Mouse (Mus musculus) neural tube, embryonic 13.5 days (tissue): ENCODE measurements around the gene Ache. TPM values are rescaled to one million over a fixed set of nuclear protein-coding genes. Genes with fewer than 3 reads are reported as not detected.

Source experiments
- ATAC-seq: fragments of 200-750 bp; cut with Nextera tagmentation; 2 replicates; pipeline ENCODE4 v1.8.0; 2017; ENCODE audit warnings: low read depth, mild to moderate bottlenecking, moderate TSS enrichment, moderate library complexity
- H3K27ac ChIP-seq: fragments of 300-500 bp; sonication (generic); replicated peaks from 2 replicates; pipeline ENCODE4 v1.5.1; 2015; ENCODE audit warnings: moderate library complexity, mild to moderate bottlenecking, inconsistent platforms
- H3K27me3 ChIP-seq: fragments of 300-500 bp; sonication (generic); 2 replicates; pipeline ENCODE4 v1.6.1; 2015; ENCODE audit warnings: mild to moderate bottlenecking, inconsistent platforms
- H3K36me3 ChIP-seq: fragments of 300-500 bp; sonication (generic); 2 replicates; pipeline ENCODE4 v1.6.1; 2015; ENCODE audit warnings: mild to moderate bottlenecking, inconsistent platforms
- H3K4me1 ChIP-seq: fragments of 300-500 bp; sonication (generic); replicated peaks from 2 replicates; pipeline ENCODE4 v1.6.1; 2015; ENCODE audit warnings: inconsistent platforms
- H3K4me2 ChIP-seq: fragments of 300-500 bp; sonication (generic); 2 replicates; pipeline ENCODE4 v1.6.1; 2015; ENCODE audit warnings: inconsistent platforms, mild to moderate bottlenecking, moderate library complexity
- H3K4me3 ChIP-seq: fragments of 300-500 bp; sonication (generic); 2 replicates; pipeline ENCODE4 v1.5.1; 2015; ENCODE audit warnings: mild to moderate bottlenecking, inconsistent platforms
- H3K9ac ChIP-seq: fragments of 300-500 bp; sonication (generic); 2 replicates; pipeline ENCODE4 v1.6.1; 2015; ENCODE audit warnings: moderate library complexity, mild to moderate bottlenecking, inconsistent platforms
- H3K9me3 ChIP-seq: fragments of 300-500 bp; sonication (generic); 2 replicates; pipeline ENCODE4 v1.6.1; 2016; ENCODE audit warnings: inconsistent platforms
- WGBS: fragments of 180-500 bp; shearing (Covaris S2); methylation state at CpG from one replicate; pipeline ENCODE4 v1.1.7; 2015; 5-methylcytosine and 5-hydroxymethylcytosine counted together
- polyA plus RNA-seq: library from polyadenylated mRNA; unstranded; fragments of >200 nt; fragmentation: Nextera tagmentation; extraction: Ambion mirVana; gene quantifications from 2 replicates; pipeline ENCODE4 v1.2.1, GENCODE M21; 2015

The Ache gene
- polyA plus RNA-seq, 1 experiment from 2014 or later: 40.6 TPM

DNA sequence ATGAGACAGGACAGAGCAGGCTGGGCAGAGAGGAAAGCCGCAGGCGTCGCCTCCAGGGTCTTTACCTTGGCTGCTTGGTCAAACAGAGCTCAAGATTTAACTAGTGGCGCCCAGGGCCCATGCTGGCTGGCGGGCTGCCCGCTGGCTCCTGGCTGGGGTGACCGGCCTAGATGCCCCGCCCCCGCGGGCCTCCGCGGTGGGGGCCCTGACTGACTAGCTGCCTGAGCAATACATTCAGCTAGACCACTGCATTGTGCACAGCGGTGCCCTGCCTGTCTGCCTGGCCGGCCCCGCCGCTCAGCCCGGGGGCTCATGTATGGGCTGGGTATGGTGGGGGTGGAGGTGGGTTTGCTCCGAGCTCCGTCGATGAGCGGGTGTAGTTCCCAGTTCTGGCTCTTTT, 13.9 kb downstream of the Ache start:
- no peak for ATAC-seq
- no peak overlapping the region for H3K27ac ChIP-seq
- no peak overlapping the region for H3K4me3 ChIP-seq
- H3K9me3 ChIP-seq: no peaks in the 10 kb centered on the region
- WGBS: 78% methylated on average over 21 of the region's 21 CpGs
- no peaks in the 10 kb centered on the region for H3K27me3 ChIP-seq
- H3K4me2 ChIP-seq: no peak overlapping the region
- H3K9ac ChIP-seq: peak overlapping the region; percentile 8; the same call in 1 of the 2 replicates
- H3K36me3 ChIP-seq: peaks cover 81% of the 10 kb centered on the region
- peaks cover 41% of the 10 kb centered on the region for H3K4me1 ChIP-seq

DNA sequence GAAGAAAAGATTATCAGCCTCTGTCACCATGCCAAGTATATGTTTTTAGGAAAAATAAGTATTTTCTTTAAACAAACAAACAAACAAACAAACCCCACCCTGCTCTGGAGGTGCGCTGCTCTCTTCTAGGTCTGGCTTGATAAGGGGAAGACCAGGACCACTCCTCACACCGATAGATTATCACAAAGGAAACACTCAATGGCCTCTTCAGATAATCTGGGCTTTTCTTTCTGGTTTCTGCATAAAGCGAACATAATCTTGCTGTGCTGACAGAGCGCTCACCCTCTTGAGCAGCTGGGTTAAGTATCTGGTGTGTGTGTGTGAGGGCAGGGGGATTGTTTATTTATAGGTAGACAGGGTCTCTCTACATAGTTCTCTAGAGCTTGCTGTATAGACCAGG, 16.3 kb downstream of the Ache start:
- Histone ChIP-seq H3K4me3 (no peak overlapping the region), H3K27ac (no peak overlapping the region), H3K4me1 (peaks cover 53% of the 10 kb centered on the region), H3K4me2 (no peak overlapping the region), H3K36me3 (peaks cover 61% of the 10 kb centered on the region), H3K9me3 (no peaks in the 10 kb centered on the region), H3K9ac (peak overlapping the region; percentile 97; the same call in 1 of the 2 replicates), H3K27me3 (no peaks in the 10 kb centered on the region)
- ATAC-seq: no peak
- WGBS: 94% methylated on average over 4 of the region's 4 CpGs

DNA sequence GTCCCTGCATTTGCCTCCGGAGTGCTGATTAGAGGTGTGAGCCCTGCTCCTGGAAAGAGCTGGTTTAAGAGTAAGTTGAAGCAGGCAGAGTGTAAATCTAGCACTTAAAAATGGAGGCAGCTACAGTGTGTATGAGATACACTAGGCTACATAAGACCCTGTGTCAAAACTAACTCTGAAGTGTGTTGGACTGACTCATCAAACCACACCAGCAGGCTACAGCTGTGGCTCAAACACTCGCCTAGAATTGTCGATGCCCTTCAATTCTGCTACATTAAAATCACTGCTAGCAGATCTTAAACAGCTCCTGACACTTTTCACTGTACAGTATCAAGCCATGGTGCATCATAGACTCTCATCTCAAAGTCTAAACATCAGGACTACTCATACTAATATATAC, 16.8 kb downstream of the Ache start:
- Histone ChIP-seq H3K27ac (no peak overlapping the region), H3K9ac (peak overlapping the region; percentile 97; the same call in 1 of the 2 replicates), H3K4me1 (peaks cover 53% of the 10 kb centered on the region), H3K36me3 (peaks cover 61% of the 10 kb centered on the region), H3K9me3 (no peaks in the 10 kb centered on the region), H3K27me3 (no peaks in the 10 kb centered on the region), H3K4me2 (peak overlapping the region; percentile 85), H3K4me3 (no peak overlapping the region)
- WGBS: 73% methylated on average over 3 of the region's 3 CpGs
- no peak for ATAC-seq

- Histone ChIP-seq H3K36me3 (peaks cover 61% of the 10 kb centered on the region), H3K4me1 (peaks cover 53% of the 10 kb centered on the region), H3K27me3 (no peaks in the 10 kb centered on the region), H3K4me3 (peak overlapping the region; percentile 95), H3K27ac (no peak overlapping the region), H3K4me2 (peak overlapping the region; percentile 85), H3K9ac (peak overlapping the region; percentile 97), H3K9me3 (no peaks in the 10 kb centered on the region)
- 15% methylated on average over 4 of the region's 4 CpGs for WGBS
- no peak for ATAC-seq
Observed at GRCm38 (mm10) chr5:137304816-137305215, 17.5 kb downstream of the Ache start.

DNA sequence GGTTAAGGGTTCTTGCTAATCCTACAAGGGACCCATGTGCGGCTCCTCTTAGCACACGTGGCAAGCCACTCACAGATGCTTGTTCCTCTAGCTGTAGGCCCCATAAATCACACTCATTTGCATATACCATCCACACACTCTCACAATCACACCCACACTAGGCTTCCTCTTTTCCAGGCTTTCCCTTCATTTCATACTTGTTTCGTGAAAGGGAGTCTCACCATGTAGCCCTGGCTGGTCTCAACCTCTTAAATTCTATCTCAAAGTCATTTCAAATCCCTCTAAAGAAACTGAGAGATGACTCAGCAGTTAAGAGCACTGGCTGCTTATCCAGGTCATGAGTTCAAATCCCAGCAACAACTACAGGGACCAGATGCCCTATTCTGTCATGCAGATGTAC, 18.5 kb downstream of the Ache start:
- Histone ChIP-seq H3K9ac (peak overlapping the region; percentile 97), H3K4me3 (peak overlapping the region; percentile 95), H3K4me1 (peaks cover 53% of the 10 kb centered on the region), H3K4me2 (peak overlapping the region; percentile 85), H3K36me3 (peaks cover 61% of the 10 kb centered on the region), H3K9me3 (no peaks in the 10 kb centered on the region), H3K27ac (no peak overlapping the region), H3K27me3 (no peaks in the 10 kb centered on the region)
- WGBS: 24% methylated on average over 3 of the region's 3 CpGs
- no peak for ATAC-seq

DNA sequence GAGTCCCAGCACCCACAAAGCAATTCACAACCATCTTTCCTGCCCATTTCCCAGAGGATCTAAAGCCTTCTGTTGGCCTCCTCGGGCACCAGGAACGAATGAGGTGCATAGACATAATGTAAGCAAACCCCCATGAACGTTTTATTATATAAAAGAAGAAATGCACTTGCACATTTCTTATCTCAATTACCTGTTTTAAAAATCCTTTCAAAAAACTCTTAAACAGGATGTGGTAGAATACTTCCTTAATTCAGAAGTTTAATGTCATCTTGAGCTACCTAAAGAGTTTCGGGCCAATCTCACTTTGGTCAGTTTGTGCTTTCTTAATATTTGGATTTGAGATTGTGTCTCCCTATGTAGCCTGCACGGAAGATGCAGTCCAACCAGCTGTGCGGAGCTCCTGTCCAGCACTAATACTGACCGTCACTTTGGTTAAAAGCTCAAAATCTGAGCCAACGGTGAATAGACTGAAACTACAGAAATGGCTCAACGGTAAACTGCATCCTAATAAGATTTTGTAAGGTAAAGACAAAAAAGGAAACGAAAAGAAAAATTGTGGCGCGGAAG, 19.2 kb downstream of the Ache start:
- peaks cover 53% of the 10 kb centered on the region for H3K4me1 ChIP-seq
- H3K4me3 ChIP-seq: peak overlapping the region; percentile 95
- H3K27me3 ChIP-seq: no peaks in the 10 kb centered on the region
- H3K36me3 ChIP-seq: peaks cover 58% of the 10 kb centered on the region
- H3K9ac ChIP-seq: peak overlapping the region; percentile 97
- no peak for ATAC-seq
- 17% methylated on average over 12 of the region's 12 CpGs for WGBS
- H3K9me3 ChIP-seq: no peaks in the 10 kb centered on the region
- H3K4me2 ChIP-seq: peak overlapping the region; percentile 85
- peak overlapping the region; percentile 98 for H3K27ac ChIP-seq

DNA sequence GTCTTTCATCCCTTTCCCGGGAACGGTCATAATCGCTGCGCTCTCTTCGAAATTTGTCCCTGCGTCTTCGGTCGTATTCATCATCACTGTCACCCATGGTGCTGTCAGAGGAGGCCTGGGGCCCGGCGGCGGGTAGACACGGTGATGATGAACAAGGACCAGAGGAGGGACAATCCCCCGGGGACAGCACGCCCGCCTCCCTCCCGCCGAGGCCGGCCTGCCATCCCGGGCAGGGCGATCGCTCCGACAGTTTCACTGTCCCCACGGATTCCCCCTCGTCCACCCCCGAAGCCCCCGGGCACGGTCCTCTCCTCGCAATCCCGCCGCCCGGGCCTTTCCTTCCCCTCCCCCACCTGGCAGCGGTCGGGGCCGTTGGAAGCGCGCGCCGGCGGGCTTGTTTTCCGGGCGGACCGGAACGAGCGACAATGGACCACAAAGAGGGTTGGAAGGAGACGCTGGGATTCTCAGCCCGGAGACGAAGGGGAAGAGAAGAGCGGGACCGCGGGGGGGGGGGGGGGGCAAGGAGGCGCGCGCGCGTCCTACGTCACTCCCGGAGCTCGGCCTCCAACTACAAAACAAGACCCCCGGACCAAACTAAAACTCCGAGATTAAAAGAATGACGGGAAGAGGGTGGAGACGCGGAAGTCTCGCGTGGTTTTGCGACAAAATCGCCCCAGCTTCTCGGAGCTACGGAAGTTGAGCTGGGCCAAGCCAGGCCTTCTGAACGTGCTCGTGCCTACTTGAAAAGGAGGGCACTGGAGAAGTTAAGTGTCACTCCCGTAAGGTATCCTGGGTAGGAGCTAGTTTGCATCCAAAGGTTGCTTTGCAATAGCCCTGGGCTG, 20.0 kb downstream of the Ache start, which contains the start of gene Srrt:
Gene Srrt, minus strand, starts transcription at position 604 of the 842 bp plus-strand sequence.
- Histone ChIP-seq H3K4me1 (peaks cover 50% of the 10 kb centered on the region), H3K27ac (peak within 1 kb of the TSS; percentile 98), H3K4me3 (peak within 1 kb of the TSS; percentile 95), H3K36me3 (peaks cover 56% of the 10 kb centered on the region), H3K4me2 (peak within 1 kb of the TSS; percentile 85), H3K27me3 (no peaks in the 10 kb centered on the region), H3K9ac (peak within 1 kb of the TSS; percentile 97), H3K9me3 (no peaks in the 10 kb centered on the region)
- 0% methylated on average over 65 of the region's 72 CpGs for WGBS
- ATAC-seq: peak; percentile 88

- H3K4me2 ChIP-seq: peak overlapping the region; percentile 85
- ATAC-seq: no peak
- H3K36me3 ChIP-seq: peaks cover 45% of the 10 kb centered on the region
- peaks cover 55% of the 10 kb centered on the region for H3K4me1 ChIP-seq
- WGBS: 98% methylated on average over 4 of the region's 4 CpGs
- no peaks in the 10 kb centered on the region for H3K27me3 ChIP-seq
- peak overlapping the region; percentile 95 for H3K4me3 ChIP-seq
- H3K9ac ChIP-seq: peak overlapping the region; percentile 97
- H3K27ac ChIP-seq: peak overlapping the region; percentile 98
- no peaks in the 10 kb centered on the region for H3K9me3 ChIP-seq
Observed at GRCm38 (mm10) chr5:137308356-137308755, 21.0 kb downstream of the Ache start.

DNA sequence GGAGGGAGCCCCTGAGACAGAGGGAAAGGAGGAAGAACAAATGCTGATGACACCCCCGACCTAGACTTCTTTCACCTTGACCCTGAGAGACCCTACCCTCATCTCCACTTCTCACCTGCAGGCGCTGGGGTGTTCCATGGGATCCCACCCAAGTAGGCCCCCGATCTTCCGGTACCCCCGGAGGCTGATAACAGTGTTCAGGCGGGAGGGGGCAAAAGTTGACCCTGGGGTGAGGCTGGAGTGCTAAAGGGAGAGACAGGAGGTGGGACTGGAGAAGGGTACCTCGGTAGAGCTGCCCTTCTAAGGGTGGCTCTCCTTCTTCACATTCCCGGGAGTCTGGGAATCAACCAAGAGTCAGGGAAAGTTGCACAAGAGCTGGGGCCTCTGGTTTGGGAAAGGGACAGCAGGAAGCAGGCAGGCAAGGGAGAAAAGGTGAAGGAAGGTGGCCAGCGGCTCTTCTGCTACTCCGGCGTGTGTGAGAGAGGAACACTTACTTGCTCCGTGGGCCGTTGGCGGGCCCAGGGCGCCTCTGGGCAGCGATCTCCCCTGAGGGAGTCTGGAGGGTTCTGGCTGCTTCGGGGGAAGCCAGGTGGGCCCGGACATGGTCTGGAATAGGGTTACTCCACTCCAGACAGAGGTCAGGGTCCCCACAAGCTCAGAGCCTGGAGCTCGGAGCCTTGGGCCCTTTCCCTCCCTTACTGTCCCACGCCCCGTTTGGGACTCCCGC, 26.3 kb downstream of the Ache start:
- Histone ChIP-seq H3K27ac (peak overlapping the region; percentile 79), H3K4me2 (peak overlapping the region; percentile 60), H3K9me3 (no peaks in the 10 kb centered on the region), H3K4me1 (peaks cover 37% of the 10 kb centered on the region), H3K4me3 (peak overlapping the region; percentile 43), H3K36me3 (peaks cover 59% of the 10 kb centered on the region), H3K27me3 (no peaks in the 10 kb centered on the region), H3K9ac (peak overlapping the region; percentile 75)
- peak; percentile 25; the same call in 1 of the 2 replicates for ATAC-seq
- WGBS: 4% methylated on average over 22 of the region's 22 CpGs

GRCm38 (mm10) chr5:137314193-137315083, 27.1 kb downstream of the Ache start, which contains the start of gene Trip6:
TSS of gene Trip6 (minus strand) at chr5:137314404.
- no peaks in the 10 kb centered on the region for H3K27me3 ChIP-seq
- peak within 1 kb of the TSS; percentile 75 for H3K9ac ChIP-seq
- ATAC-seq: peak; percentile 88
- H3K36me3 ChIP-seq: peaks cover 57% of the 10 kb centered on the region
- WGBS: 16% methylated on average over 30 of the region's 30 CpGs
- H3K4me1 ChIP-seq: peaks cover 37% of the 10 kb centered on the region
- no peaks in the 10 kb centered on the region for H3K9me3 ChIP-seq
- peak within 1 kb of the TSS; percentile 79 for H3K27ac ChIP-seq
- H3K4me3 ChIP-seq: peak within 1 kb of the TSS; percentile 43
- H3K4me2 ChIP-seq: peak within 1 kb of the TSS; percentile 60
